Mouse (Mus musculus): ENCODE data around the gene Sell. TPM values are rescaled to one million over a fixed set of nuclear protein-coding genes. Genes with fewer than 3 reads are reported as not detected.

Sell gene
- polyA plus RNA-seq, 1 experiment = 0.70 TPM

- WGBS = 68% methylated on average over 7 of the region's 7 CpGs
- Histone ChIP-seq H3K4me1 (ENCODE audit: control insufficient read depth, insufficient read depth, insufficient read length, low read length) (no peaks in the 10 kb centered on the region), H3K27ac (ENCODE audit: insufficient read depth, low read depth, low read length) (no peak overlapping the region), H3K36me3 (ENCODE audit: control insufficient read depth, insufficient read depth, low read length) (no peaks in the 10 kb centered on the region), H3K27me3 (ENCODE audit: control insufficient read depth, insufficient read depth, low read length) (no peaks in the 10 kb centered on the region), H3K4me3 (ENCODE audit: low read depth, low read length) (no peak overlapping the region)
- TF ChIP-seq POLR2A (IDR thresholded peaks at IDR 0.05; ENCODE audit: low read depth, low read length) (no peak), CTCF (IDR thresholded peaks at IDR 0.05; ENCODE audit: extremely low read depth, insufficient read length, insufficient replicate concordance, low read depth, low read length) (no peak)
Observed at GRCm38 (mm10) chr1:164073803-164074202, 12.0 kb downstream of the Sell start.

GRCm38 (mm10) chr1:164074606-164075140, 12.9 kb downstream of the Sell start:
- no peaks in the 10 kb centered on the region for H3K27me3 ChIP-seq (ENCODE audit: control insufficient read depth, insufficient read depth, low read length)
- H3K4me1 ChIP-seq (ENCODE audit: control insufficient read depth, insufficient read depth, insufficient read length, low read length) = no peaks in the 10 kb centered on the region
- H3K4me3 ChIP-seq (ENCODE audit: low read depth, low read length) = no peak overlapping the region
- H3K36me3 ChIP-seq (ENCODE audit: control insufficient read depth, insufficient read depth, low read length) = no peaks in the 10 kb centered on the region
- 84% methylated on average over 2 of the region's 2 CpGs for WGBS
- no peak overlapping the region for H3K27ac ChIP-seq (ENCODE audit: insufficient read depth, low read depth, low read length)
- no peak for TF ChIP-seq POLR2A (IDR thresholded peaks at IDR 0.05; ENCODE audit: low read depth, low read length)
- no peak for TF ChIP-seq CTCF (IDR thresholded peaks at IDR 0.05; ENCODE audit: extremely low read depth, insufficient read length, insufficient replicate concordance, low read depth, low read length)

GRCm38 (mm10) chr1:164075416-164075815, 13.6 kb downstream of the Sell start:
- Histone ChIP-seq H3K27ac (ENCODE audit: insufficient read depth, low read depth, low read length) (no peak overlapping the region), H3K27me3 (ENCODE audit: control insufficient read depth, insufficient read depth, low read length) (no peaks in the 10 kb centered on the region), H3K36me3 (ENCODE audit: control insufficient read depth, insufficient read depth, low read length) (no peaks in the 10 kb centered on the region), H3K4me1 (ENCODE audit: control insufficient read depth, insufficient read depth, insufficient read length, low read length) (no peaks in the 10 kb centered on the region), H3K4me3 (ENCODE audit: low read depth, low read length) (no peak overlapping the region)
- WGBS = 88% methylated on average over 1 of the region's 1 CpGs
- no peak for TF ChIP-seq POLR2A (IDR thresholded peaks at IDR 0.05; ENCODE audit: low read depth, low read length)
- TF ChIP-seq CTCF (IDR thresholded peaks at IDR 0.05; ENCODE audit: extremely low read depth, insufficient read length, insufficient replicate concordance, low read depth, low read length) = no peak

GRCm38 (mm10) chr1:164076441-164076840, 14.7 kb downstream of the Sell start:
- no peak overlapping the region for H3K4me3 ChIP-seq (ENCODE audit: low read depth, low read length)
- no peaks in the 10 kb centered on the region for H3K4me1 ChIP-seq (ENCODE audit: control insufficient read depth, insufficient read depth, insufficient read length, low read length)
- H3K27me3 ChIP-seq (ENCODE audit: control insufficient read depth, insufficient read depth, low read length) = no peaks in the 10 kb centered on the region
- no peak overlapping the region; the same call in 1 of the 2 replicates for H3K27ac ChIP-seq (ENCODE audit: insufficient read depth, low read depth, low read length)
- WGBS = 58% methylated on average over 1 of the region's 1 CpGs
- H3K36me3 ChIP-seq (ENCODE audit: control insufficient read depth, insufficient read depth, low read length) = no peaks in the 10 kb centered on the region
- TF ChIP-seq POLR2A (IDR thresholded peaks at IDR 0.05; ENCODE audit: low read depth, low read length) (no peak), CTCF (IDR thresholded peaks at IDR 0.05; ENCODE audit: extremely low read depth, insufficient read length, insufficient replicate concordance, low read depth, low read length) (no peak)

DNA sequence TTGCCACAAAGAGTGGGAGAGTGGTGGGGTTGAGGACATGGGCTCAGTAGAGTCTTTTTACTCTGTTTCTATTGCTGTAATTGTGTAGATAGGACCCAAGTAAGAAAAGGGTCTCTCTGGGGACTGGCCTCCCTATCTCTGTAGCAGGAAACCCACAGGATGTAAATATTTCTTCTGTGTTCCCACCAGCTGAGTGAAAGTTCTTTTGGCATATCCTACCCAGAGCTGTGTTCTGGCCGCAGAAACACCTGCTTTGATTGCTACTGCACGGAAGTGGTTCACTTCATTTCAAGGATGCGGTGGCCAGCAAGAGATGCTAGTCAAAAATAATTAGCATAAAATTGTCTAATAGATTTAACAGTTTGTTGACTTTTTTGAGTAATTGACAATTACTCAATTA, 15.2 kb downstream of the Sell start:
- H3K27ac ChIP-seq (ENCODE audit: insufficient read depth, low read depth, low read length) = no peak overlapping the region; the same call in 1 of the 2 replicates
- no peak for TF ChIP-seq CTCF (IDR thresholded peaks at IDR 0.05; ENCODE audit: extremely low read depth, insufficient read length, insufficient replicate concordance, low read depth, low read length)
- H3K4me3 ChIP-seq (ENCODE audit: low read depth, low read length) = no peak overlapping the region
- no peaks in the 10 kb centered on the region for H3K27me3 ChIP-seq (ENCODE audit: control insufficient read depth, insufficient read depth, low read length)
- no peaks in the 10 kb centered on the region for H3K4me1 ChIP-seq (ENCODE audit: control insufficient read depth, insufficient read depth, insufficient read length, low read length)
- H3K36me3 ChIP-seq (ENCODE audit: control insufficient read depth, insufficient read depth, low read length) = no peaks in the 10 kb centered on the region
- 84% methylated on average over 3 of the region's 3 CpGs for WGBS

- no peak for TF ChIP-seq CTCF (IDR thresholded peaks at IDR 0.05; ENCODE audit: extremely low read depth, insufficient read length, insufficient replicate concordance, low read depth, low read length)
- TF ChIP-seq POLR2A (IDR thresholded peaks at IDR 0.05; ENCODE audit: low read depth, low read length) = no peak
- Histone ChIP-seq H3K4me3 (ENCODE audit: low read depth, low read length) (no peak overlapping the region), H3K27me3 (ENCODE audit: control insufficient read depth, insufficient read depth, low read length) (no peaks in the 10 kb centered on the region), H3K27ac (ENCODE audit: insufficient read depth, low read depth, low read length) (no peak overlapping the region), H3K36me3 (ENCODE audit: control insufficient read depth, insufficient read depth, low read length) (no peaks in the 10 kb centered on the region), H3K4me1 (ENCODE audit: control insufficient read depth, insufficient read depth, insufficient read length, low read length) (no peaks in the 10 kb centered on the region)
- 77% methylated on average over 4 of the region's 4 CpGs for WGBS
Observed at GRCm38 (mm10) chr1:164078323-164078741, 16.6 kb downstream of the Sell start.

DNA sequence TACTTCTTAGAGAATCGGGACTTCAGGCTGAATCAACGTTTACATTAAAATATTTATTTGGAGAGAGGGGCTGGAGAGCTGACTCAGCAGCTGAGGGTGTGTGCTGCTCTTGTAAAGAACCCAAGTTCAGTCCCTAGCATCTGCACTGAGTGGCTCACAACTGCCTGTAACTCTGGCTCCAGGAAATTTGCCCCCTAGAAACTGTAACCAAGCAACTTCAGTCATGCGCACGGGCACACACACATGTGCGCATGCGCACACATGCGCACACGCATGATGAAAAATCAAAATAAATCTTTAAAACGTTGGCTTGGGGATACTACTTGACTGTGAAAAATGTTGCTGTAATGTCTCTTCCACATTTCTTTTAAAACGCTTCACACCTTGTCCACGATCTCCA, 17.3 kb downstream of the Sell start:
- 78% methylated on average over 11 of the region's 11 CpGs for whole genome bisulfite sequencing
- no peak overlapping the region for H3K4me3 ChIP-seq (ENCODE audit: low read depth, low read length)
- no peaks in the 10 kb centered on the region for H3K4me1 ChIP-seq (ENCODE audit: control insufficient read depth, insufficient read depth, insufficient read length, low read length)
- no peak overlapping the region; the same call in 1 of the 2 replicates for H3K27ac ChIP-seq (ENCODE audit: insufficient read depth, low read depth, low read length)
- TF ChIP-seq POLR2A (IDR thresholded peaks at IDR 0.05; ENCODE audit: low read depth, low read length) (no peak), CTCF (IDR thresholded peaks at IDR 0.05; ENCODE audit: extremely low read depth, insufficient read length, insufficient replicate concordance, low read depth, low read length) (no peak)
- H3K36me3 ChIP-seq (ENCODE audit: control insufficient read depth, insufficient read depth, low read length) = no peaks in the 10 kb centered on the region
- H3K27me3 ChIP-seq (ENCODE audit: control insufficient read depth, insufficient read depth, low read length) = no peaks in the 10 kb centered on the region

Measured in small intestine, adult 2 months (tissue).